Mouse (Mus musculus): ENCODE results near the gene Nxpe3.
A peak's percentile ranks its signal among the peaks of the same experiment; 100 is the strongest.

DNA sequence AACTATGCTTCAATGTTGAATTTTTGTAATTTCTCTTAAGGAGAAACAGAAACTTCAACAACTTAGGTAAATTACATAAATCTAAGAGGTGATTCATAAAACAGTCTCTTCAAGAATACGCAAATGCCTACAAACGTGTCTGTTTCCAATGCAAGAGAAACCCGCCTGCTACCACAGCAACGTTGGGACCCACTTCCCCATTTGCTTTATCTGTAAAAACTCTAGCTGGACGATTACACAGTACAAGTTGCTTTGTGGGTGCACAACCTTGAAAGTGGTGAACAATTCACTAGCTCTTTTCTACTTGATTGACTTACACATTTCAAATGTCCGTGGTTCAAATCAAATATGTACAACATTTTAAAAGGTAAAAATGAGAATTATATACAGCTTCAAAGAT is 83.3 kb downstream of the Nxpe3 start:
- TF ChIP-seq ZNF384 (IDR thresholded peaks at IDR 0.05; ENCODE audit: low read depth, low read length) = no peak
- TF ChIP-seq MYC (IDR thresholded peaks at IDR 0.05; ENCODE audit: low read depth, low read length) = peak; percentile 36; the same call in 1 of the 2 replicates
- TF ChIP-seq MAFK (IDR thresholded peaks at IDR 0.05; ENCODE audit: borderline replicate concordance, low read depth, low read length) = no peak
- TF ChIP-seq CTCF (IDR thresholded peaks at IDR 0.05 in 2 of 3, conservative IDR thresholded peaks at IDR 0.05 in 1 of 3; ENCODE audit: control insufficient read depth in 1 of 3, insufficient read depth in 1 of 3, low read depth in 2 of 3, low read length in 3 of 3, poor library complexity in 1 of 3, severe bottlenecking in 1 of 3) = no peak
- no peak for TF ChIP-seq POLR2AphosphoS2 (IDR thresholded peaks at IDR 0.05; ENCODE audit: low read length)
- no peak for TF ChIP-seq ETS1 (IDR thresholded peaks at IDR 0.05; ENCODE audit: low read depth, low read length)
- peak; percentile 78 for TF ChIP-seq GATA1 (IDR thresholded peaks at IDR 0.05; ENCODE audit: low read depth, low read length)
